Mouse (Mus musculus): ENCODE measurements around the gene Nrxn3.
A peak's percentile ranks its signal among the peaks of the same experiment; 100 is the strongest.

Nrxn3 gene

DNA sequence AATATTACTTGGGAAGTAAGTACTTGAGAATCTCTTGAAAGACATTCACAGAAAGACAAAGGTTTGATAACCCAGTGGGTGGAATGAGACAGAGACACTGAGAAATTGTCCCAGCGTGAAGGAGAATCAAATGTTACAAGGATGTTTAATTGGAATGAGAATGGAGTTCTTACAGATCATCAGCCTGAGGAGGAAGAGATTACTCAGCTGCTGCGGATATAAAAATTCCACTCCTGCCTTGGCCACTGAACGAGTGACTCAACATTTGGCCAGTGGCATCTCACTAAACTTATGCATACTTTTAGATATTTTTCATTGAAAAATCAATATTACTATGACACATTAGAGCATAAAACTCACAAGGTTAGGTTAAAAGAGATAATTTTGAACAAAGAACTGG, 1166.0 kb downstream of the Nrxn3 start:
- peak in 1 of 2 experiments; percentile 27 for DNase-seq (ENCODE audit: inconsistent age in 2 of 2, low spot score in 1 of 2)

DNA sequence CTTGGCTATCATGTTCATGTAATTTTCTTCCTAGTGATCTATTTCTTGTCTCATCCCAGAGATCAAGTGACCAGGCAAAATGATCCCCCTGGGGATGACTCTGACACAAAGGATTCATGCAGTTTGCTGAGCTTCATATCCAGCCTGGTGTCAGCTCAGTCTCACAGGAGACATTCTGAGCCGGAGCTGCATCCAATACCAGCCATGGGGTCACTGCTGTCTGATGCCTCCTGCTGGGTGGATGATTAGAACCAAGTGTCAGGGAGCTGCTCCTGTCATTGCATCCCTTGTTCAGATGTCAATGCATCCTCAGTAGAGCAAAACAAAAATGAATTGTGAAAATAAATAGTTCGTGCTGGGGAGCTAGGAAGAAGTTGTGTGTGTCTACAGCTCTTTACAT, 1174.2 kb downstream of the Nrxn3 start:
- no peak for DNase-seq (ENCODE audit: inconsistent age in 2 of 2, low spot score in 1 of 2)

DNA sequence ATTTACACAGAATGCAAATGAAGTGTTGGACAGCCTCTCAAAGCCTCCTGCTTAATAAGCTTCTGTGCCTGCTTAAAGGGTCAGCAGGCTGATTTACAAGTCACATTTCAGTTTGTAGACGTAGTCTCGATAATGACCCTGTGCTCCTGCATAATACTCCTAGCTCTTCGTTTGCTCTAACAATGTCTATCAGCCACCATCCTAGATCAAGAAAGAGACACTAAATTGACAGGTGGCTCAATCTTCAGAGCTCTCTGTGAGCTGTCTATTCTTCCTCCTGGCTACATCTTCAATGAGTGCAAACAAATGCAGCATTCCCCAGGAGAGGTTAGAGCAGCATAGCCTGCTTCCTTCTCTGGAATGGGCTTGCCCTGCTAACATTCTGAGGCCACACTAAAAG, 1186.9 kb downstream of the Nrxn3 start:
- no peak for DNase-seq (ENCODE audit: inconsistent age in 2 of 2, low spot score in 1 of 2)

DNA sequence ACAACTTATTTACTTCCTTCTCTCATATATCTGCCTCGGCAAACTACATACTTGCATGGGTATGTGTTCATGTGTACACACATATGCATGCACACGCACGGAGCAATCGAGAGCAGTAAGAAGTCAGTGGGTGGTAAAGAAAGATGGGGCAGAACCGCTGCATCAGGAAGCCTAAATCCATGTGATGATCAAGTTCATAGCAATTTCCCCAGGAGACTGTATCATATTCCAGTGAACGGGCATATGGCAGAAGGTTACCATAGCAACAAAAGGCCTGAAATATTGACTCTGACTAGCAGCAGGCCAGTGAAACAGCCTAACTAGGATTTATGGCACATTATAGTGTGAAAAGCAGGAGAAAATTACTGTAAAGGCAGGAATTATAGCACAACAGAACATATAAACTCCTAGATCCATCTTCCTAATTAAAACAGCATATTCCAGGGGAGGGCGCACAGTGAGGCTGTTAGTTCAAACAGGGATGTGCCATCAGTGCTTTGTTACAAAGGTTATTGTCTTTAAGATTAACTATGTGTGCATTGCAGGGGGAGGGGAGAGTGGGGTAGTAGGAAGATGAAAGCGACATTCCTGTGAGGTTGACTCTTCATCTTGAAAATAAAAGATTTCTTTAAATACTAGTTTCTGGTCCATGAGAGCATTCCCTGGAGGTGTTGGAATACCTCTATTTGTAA, 1195.6 kb downstream of the Nrxn3 start:
- DNase-seq (ENCODE audit: inconsistent age in 2 of 2, low spot score in 1 of 2), result no peak

DNA sequence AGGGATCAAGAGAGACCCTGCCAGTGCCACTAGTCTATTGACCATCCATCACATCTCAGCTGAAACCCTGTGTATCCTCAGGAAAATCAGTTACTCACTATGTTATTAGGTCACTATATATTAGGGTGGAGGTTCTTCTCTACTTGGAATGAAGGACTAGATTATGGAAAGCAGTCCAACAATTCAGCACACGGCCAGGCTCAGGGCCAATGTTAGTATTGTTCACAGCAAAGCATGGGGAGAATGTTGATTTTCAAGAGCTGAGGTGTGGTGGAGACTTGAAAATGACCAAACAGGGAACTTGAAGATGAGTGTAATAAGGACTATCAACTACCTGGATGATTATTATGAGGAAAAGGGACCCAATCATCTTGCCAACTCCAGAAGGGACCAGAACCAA, 1209.7 kb downstream of the Nrxn3 start:
- no peak for DNase-seq (ENCODE audit: inconsistent age in 2 of 2, low spot score in 1 of 2)

DNA sequence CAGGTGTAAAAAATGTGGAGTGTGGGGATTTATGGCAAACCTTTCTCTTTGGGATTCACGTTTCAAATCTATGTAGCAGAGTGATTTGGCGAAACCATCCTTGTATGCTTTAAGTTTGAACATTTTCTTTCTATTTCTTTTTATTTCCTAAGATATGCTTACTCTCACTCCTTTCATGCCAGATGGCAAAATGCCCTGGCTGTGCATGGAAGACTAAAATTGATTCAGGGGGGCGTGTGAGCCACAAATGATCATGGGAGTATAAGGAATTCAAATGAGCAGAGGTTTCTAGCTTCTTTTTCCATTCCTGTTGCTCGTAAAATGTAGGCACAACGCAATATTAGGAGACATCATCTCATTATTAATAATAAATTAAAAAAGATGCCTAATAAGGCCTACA, 1211.0 kb downstream of the Nrxn3 start:
- no peak for DNase-seq (ENCODE audit: inconsistent age in 2 of 2, low spot score in 1 of 2)

DNA sequence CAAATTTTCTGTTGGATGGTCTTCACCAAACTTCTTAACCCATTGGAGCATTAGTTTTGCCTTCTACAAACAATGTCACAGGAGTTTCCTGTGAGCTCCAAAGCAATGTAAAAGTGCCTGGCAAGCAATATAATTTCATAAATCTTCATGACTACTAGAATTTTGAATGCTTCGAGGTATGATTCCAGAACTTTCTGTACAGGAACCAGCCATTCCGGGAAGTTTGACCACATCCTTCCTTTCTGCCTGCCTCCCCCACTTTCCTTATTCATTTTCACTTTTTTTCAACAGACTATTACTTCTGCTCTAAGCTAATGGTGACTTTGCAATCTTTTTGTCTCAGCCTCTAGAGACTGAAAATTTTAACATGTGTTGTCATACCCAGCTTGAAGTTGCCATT, 1218.1 kb downstream of the Nrxn3 start:
- DNase-seq (ENCODE audit: inconsistent age in 2 of 2, low spot score in 1 of 2), result no peak

DNA sequence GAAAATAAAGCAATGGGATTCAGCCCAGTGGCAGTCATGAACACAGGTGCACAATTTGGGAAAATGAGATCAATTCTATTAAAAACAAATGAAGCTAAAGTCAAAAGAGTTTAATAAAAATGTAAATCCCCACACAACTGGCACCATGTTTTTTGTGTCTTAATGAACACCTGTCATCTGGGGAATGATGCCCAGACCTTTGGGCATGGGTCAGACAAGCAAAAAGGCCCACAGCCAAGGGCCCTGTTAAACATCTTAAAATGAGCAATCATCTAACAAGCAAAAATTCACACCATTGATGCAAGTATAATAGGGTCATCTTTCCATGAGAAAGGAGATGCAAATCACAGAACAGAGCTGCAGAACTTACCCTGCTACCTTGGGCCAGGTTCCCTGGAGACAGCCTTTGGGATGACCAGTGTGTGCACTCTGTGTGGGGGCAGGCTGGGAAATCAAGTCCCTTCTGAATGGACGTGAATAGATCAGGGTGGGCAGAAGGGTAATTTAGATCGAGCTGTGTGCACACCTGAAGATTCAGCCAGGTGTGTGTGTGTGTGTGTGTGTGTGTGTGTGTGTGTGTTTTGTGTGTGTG, 1223.3 kb downstream of the Nrxn3 start:
- DNase-seq (ENCODE audit: inconsistent age in 2 of 2, low spot score in 1 of 2), result no peak

DNA sequence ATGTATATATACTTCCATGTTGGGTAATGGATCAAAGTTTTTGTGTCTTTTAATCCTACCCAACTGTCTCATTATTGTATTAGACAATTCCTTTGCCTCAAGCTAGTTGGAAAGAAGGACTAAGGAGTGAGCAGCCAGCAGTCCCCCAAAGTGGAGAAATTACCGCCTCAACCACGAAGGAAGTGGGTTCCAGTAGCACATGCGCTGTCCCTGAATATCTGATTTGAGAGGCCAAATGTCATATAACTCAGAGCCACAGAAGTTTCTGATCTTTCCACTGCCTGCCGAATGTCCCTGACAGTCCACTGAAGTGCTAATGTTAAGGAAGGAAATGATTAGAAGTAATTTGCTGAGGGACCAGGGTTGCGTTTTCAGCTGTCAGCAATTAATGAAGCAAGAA, 1223.8 kb downstream of the Nrxn3 start:
- DNase-seq (ENCODE audit: inconsistent age in 2 of 2, low spot score in 1 of 2), result no peak

DNA sequence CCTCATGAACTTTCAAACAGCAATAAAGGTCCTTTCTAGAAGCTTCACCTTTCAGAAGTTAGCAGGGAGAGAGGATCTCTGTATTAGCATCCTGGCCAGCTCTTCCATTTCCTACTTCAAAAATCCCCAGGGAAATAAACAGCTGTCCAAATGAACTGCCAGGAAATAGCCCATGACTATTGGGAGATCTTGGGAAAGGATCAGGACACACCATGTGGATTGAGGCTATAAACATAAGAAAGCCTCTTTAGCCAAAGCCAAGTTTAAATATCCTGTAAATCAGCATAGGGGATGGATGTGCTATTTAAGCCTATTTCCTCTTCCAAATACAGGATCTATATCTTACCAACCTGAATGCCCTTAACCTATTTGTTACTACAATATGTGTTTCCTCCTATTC, 1230.6 kb downstream of the Nrxn3 start:
- no peak for DNase-seq (ENCODE audit: inconsistent age in 2 of 2, low spot score in 1 of 2)

DNA sequence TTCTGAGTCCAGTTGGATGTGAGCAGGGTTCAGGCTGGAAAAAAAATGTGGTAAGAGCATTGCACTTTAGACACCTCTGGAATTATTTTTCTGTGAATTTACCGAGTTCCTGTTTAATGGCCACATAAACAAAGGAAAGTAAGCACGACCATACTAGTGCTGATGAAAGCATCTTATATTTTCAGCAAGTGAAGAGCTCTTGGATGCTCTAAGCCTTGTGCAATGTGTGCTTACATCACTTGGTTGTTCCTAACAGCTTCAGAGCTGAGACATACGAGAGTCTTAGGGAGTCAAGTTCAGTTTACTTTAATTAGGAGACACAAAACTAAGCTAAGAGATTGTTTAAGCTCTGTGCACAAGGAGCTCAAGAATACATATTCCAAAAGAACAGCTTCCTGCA, 1231.0 kb downstream of the Nrxn3 start:
- no peak for DNase-seq (ENCODE audit: inconsistent age in 2 of 2, low spot score in 1 of 2)

DNA sequence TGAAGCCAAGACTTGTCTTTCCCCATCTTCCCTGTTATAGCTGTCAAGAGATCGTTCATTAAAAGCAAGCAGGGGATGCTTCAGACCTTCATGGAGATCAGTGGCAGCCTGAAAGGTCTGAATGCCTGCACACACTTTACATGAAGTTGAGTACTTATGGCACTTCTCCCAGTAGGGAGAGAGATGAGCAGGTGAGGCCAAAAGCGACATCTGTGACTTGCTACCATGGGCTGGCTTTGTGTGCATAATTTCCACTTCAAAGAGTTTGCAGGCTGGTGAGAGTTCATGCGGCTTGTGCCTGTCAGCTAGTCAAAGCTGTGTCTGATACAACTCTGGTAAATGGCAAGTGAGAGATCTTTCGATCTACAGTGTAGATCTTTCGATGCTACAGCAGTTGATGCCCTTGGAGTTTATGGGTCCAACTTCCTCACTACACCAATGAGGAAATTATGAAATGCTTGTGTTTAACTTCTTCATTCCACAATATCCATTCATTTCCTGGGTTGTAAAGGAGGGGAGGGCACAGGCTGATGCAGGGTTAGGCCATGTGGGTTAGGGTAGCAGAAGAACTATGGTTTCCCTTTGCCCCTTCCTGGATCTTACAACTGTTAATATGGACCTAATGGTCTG, 1231.9 kb downstream of the Nrxn3 start:
- DNase-seq (ENCODE audit: inconsistent age in 2 of 2, low spot score in 1 of 2), result no peak

DNA sequence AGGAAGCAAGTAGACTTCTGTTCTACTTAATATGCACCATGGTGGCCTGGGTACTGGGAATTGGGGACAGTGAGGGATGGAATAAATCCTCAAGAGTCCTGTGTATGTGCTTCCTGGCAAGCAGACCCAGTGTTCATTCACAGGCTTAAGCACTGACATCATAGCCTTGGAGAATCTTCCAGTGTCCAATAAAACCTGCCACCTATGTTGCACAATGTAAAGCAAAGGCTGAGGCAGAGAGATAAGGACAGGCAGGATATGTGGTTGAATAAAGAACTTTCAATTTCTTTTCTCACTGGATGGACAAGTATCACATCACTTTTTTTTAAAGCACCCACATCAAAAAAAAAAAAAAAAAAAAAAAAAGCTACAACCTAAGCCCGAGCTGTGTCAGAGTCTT, 1240.4 kb downstream of the Nrxn3 start:
- no peak for DNase-seq (ENCODE audit: inconsistent age in 2 of 2, low spot score in 1 of 2)

DNA sequence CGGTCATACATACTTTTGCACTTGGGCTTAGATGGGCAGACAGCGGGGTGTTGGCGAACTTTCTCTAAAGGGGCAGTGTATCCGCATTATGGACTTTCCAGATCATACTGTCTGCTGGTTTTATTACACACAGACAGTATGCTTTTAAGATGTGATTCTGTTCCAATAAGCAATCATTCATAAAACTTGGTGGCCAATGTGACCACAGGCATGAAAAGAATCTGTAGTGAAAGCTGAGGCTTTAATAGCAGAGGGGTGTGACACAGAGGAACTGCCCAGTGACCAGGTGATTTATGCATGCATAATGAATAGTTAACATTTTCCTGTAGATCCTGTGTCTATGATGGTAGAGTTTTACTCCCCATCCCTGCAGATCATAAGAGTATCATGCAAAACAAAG, 1254.0 kb downstream of the Nrxn3 start:
- DNase-seq (ENCODE audit: inconsistent age in 2 of 2, low spot score in 1 of 2), result no peak

DNA sequence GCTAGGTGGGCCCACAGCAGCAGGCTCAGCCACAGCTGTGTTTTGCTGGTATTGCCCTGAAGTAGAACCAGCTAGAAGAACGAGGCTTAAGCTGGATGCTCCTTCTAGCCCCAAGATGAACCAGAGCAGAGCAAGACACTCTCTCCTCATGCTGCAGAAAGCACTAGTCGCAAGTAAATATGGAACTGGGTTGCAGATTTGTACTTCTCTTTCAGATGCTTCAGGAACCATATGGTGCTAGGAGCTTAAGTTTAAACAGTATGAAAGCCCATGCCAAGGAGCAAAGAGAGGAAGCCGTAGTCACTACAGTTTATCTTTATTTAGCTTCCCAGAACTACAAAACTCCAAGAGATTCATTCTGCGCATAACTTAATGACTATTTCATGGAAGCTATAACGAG, 1254.8 kb downstream of the Nrxn3 start:
- DNase-seq (ENCODE audit: inconsistent age in 2 of 2, low spot score in 1 of 2), result no peak

DNA sequence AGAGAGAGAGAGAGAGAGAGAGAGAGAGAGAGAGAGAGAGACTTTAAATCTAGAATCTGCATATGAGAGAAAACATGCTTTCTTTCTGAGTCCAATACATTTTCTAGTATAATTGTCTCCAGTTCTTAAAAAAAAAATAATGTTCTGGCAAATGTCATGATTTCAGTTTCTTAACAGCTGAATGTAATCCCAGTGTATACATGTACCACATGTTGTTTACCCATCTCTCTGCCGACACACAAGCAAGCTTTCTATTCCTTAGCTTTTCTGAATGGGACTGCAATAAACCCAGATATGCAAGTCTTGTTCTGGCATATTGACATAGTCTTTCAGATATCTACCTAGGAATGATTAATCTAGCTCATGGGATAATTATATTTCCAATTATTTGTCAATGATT, 1256.5 kb downstream of the Nrxn3 start:
- no peak for DNase-seq (ENCODE audit: inconsistent age in 2 of 2, low spot score in 1 of 2)

DNA sequence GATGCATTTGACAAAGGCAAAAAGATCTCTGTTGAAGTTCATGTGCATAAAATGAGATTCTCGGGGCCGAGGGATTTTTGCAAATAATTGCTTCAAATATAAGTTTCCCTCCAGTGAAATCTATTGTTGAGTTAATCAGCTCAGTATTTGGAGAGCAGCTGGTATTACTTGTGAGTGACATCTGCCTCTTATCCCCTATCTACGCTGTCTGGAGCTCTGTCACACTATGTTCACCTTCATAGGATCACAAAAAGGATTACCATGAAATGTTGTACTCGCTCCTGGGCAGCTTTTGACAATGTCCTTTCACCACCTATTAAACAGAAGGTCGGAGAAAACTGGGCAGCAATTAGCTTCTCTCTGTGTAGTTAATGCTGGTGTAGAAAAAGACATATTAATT, 1259.8 kb downstream of the Nrxn3 start:
- DNase-seq (ENCODE audit: inconsistent age in 2 of 2, low spot score in 1 of 2), result no peak

DNA sequence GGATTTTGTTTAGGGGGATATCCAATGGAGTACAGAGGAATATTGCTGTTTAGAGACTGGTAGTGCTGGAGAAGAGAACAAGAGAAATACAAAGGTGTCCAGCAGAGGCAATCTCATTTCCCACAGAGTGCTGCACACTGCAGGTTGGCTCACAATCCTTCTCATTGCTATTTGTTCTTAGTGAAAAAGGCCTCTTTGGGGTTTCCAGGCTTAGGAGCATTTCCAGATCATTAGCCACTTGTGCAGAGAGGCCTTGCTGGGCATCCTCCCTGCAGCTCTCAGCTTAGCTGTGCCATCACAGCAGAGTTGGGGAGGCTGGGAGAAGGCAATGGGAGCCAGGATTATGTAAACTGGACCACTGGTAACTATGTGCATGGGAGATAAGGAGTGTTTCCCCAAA, 1260.7 kb downstream of the Nrxn3 start:
- DNase-seq (ENCODE audit: inconsistent age in 2 of 2, low spot score in 1 of 2), result no peak

DNA sequence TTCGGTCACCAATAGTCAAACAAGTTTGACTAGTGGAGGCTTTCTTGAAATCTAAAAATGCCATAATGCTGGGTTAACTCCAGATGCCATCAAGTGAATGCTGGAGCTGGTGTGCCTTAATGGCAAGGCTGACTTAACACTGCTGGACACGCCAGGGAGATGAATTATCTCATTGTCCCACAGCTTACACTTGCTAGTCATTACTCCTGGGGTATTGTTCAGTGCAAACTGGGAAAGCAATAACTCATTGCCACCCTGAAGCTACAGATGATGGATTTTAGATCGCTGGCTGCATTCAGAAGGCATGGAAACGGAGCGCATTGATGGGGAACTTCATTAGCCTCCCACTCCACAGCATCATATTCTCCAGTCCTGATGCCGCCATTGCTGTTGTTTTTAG, 1263.5 kb downstream of the Nrxn3 start:
- no peak for DNase-seq (ENCODE audit: inconsistent age in 2 of 2, low spot score in 1 of 2)

DNA sequence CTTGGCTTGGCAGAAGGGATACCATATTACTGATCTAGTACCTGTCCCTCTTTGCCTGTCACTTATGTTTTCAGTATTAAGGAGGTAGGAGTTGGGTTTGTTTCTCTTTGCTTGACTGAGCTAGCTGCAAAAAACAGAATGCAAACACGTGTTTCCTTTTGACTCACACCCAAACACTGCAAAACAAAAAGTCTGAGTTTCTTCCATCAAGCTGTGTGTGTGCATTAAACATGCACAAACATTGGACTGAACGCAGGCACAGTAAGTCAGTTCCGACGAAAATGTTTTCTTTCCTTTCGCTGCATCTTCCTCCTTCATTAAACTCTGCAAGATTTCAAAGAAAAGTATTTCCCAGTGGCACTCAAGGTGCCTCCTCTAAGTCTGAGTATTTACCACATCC, 1270.6 kb downstream of the Nrxn3 start:
- DNase-seq (ENCODE audit: inconsistent age in 2 of 2, low spot score in 1 of 2), result no peak

DNA sequence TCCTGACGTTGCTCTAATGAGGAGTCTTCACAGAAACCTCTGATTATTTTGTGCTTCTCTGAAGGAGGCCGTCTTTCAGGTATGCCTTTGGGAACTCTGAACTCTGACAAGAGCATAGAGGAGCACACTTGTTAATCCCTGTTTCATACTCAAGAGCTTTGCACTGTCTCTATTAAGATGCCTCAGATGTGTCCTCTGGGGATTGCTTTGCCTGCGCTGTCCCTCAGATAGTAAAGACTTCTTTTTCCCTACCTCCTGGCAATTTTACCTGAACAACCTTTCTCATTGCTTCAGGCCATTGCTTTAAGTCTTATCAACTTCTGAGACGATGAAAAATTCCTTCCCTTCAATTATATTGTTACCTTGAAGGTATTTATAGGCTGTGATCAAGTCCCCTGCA, 1272.7 kb downstream of the Nrxn3 start:
- no peak for DNase-seq (ENCODE audit: inconsistent age in 2 of 2, low spot score in 1 of 2)

DNA sequence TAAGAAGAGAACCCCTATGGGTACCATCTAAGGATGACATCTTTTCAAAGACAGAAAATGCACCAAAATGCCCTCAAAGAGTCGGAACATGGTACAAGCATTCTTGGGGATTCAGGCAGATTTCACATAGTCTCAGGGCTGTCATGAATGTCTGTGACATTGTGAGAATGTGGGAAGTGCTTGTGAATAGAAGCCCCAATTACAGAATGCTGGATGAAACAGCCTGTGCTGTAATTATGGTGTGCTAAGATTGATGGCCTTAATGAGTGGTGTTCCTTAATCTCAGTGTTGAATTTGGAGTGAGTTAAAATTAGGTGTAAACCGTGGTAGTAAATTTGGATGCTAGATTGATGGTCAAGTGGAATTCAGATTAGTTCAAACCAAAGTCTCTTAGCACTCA, 1287.6 kb downstream of the Nrxn3 start:
- no peak for DNase-seq (ENCODE audit: inconsistent age in 2 of 2, low spot score in 1 of 2)

DNA sequence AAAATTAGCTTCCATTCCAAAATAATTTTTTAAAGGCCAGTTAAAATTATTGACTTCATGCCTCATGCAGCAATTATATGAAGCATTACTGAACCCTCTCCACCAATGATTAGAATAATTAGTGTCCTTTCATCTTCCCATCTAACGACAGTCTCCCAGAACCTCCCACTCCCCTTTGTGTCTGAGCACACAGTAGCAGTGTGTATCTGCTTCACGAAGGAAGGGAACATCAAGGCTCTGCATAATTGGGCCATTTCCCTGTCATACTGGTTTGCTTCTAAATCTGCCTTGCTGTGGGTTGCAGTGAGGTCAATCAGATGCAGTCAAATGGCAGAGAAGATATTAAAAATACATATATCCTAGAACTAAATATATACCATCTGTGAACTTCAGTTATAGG, 1291.3 kb downstream of the Nrxn3 start:
- DNase-seq (ENCODE audit: inconsistent age in 2 of 2, low spot score in 1 of 2), result no peak
